Mouse (Mus musculus): ENCODE results near the gene Cxcl14. TPM values are rescaled to one million over a fixed set of nuclear protein-coding genes. Genes with fewer than 3 reads are reported as not detected.

The Cxcl14 gene
- polyA plus RNA-seq, 1 experiment from 2014 or later = 0.12 TPM

DNA sequence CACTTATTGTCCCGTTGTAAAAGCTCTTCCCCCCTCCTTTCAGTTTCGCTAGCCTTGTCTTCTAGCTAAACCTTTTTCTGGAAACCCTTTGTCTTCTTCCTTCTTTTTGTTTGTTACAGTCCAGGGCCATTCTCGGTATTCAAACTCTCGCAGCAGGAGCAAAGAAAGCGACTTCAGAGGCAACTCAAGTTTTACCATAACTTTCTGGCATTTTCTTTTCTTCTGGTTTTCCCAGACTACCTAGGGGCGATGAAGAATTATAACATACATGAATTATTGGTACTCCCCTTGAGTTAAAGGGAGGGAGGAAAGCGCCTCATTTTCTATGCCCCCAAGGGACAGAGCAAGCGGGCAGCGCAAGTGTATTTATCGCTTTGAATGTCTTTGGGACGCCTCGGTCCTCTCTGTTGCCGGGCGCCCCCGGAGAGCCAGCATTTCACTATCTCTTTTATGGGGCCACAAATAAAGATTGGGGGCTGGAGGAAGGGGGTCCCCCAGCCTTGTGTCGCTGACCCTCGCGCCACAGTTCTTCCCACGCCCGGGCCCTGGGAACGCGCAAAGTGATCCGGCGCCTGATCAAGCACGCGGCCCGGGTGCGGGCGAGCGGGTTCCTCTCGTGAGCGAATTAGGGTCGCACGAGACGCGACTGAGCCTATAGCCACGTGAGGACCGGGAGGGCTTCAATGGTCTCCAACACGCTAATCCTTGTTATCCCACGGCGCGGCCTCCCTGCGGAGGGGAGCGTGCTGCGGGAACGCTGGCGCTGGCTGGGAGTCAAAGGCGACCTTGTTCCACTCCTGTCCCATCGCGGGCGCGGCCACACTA lies 37.9 kb downstream of the Cxcl14 start:
- H3K4me3 ChIP-seq (ENCODE audit: low read depth, low read length) = no peak overlapping the region
- peaks cover 86% of the 10 kb centered on the region for H3K27me3 ChIP-seq (ENCODE audit: insufficient read depth, low read length)
- no peak overlapping the region for H3K27ac ChIP-seq (ENCODE audit: low read depth)
- H3K36me3 ChIP-seq (replicated peaks; ENCODE audit: insufficient read depth, low read length) = no peaks in the 10 kb centered on the region
- no peaks in the 10 kb centered on the region for H3K9me3 ChIP-seq (ENCODE audit: low read length)
- H3K4me1 ChIP-seq (ENCODE audit: insufficient read depth) = no peaks in the 10 kb centered on the region
- DNase-seq = no peak
- 4% methylated on average over 52 of the region's 52 CpGs for WGBS (ENCODE audit: insufficient replicate concordance)
- TF ChIP-seq EP300 (IDR thresholded peaks at IDR 0.05; ENCODE audit: low read depth) = no peak
- TF ChIP-seq CTCF (IDR thresholded peaks at IDR 0.05; ENCODE audit: low read depth) = no peak
- H3K9ac ChIP-seq (replicated peaks) = no peak overlapping the region
- no peak for ATAC-seq
- H3K4me2 ChIP-seq (ENCODE audit: low read depth, low read length) = no peak overlapping the region

DNA sequence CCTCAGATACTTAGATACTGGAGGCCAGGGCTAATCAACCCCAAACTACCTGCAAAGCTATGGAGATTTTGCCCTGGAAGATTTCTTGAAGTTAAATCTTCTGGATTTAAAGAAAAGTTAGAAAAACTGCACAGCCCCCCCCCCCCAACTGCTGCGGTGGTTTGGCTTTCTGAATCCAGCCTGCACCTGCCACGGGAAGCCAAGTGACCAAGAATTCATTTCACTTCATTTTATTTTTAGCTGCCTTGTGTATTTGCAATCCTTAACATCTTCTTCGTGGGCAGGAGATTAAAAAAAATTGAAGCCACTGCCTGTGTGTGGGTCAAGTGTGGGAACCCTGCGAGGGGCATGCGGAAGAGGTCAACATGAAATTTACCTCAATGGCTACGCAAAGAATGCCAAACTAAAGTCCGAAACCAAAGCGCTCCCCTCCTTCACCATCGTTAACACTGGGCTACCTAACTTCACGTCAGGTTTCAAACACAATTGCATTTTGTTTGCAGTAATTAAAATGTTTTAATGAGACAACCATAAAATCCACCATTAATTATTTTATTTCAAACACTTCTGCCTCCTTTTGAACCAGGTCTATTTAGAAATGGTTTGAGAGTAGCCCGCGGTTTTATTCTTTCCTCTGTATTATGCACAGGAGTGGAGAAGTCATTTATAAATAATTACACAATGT lies 38.7 kb downstream of the Cxcl14 start:
- Histone ChIP-seq H3K4me1 (ENCODE audit: insufficient read depth) (no peaks in the 10 kb centered on the region), H3K9ac (replicated peaks) (no peak overlapping the region), H3K4me3 (ENCODE audit: low read depth, low read length) (no peak overlapping the region), H3K27me3 (ENCODE audit: insufficient read depth, low read length) (peaks cover 94% of the 10 kb centered on the region), H3K9me3 (ENCODE audit: low read length) (no peaks in the 10 kb centered on the region), H3K27ac (ENCODE audit: low read depth) (no peak overlapping the region), H3K36me3 (replicated peaks; ENCODE audit: insufficient read depth, low read length) (no peaks in the 10 kb centered on the region), H3K4me2 (ENCODE audit: low read depth, low read length) (no peak overlapping the region)
- WGBS (ENCODE audit: insufficient replicate concordance) = 7% methylated on average over 12 of the region's 12 CpGs
- ATAC-seq = no peak
- no peak for DNase-seq
- TF ChIP-seq CTCF (IDR thresholded peaks at IDR 0.05; ENCODE audit: low read depth) = no peak
- TF ChIP-seq EP300 (IDR thresholded peaks at IDR 0.05; ENCODE audit: low read depth) = no peak

DNA sequence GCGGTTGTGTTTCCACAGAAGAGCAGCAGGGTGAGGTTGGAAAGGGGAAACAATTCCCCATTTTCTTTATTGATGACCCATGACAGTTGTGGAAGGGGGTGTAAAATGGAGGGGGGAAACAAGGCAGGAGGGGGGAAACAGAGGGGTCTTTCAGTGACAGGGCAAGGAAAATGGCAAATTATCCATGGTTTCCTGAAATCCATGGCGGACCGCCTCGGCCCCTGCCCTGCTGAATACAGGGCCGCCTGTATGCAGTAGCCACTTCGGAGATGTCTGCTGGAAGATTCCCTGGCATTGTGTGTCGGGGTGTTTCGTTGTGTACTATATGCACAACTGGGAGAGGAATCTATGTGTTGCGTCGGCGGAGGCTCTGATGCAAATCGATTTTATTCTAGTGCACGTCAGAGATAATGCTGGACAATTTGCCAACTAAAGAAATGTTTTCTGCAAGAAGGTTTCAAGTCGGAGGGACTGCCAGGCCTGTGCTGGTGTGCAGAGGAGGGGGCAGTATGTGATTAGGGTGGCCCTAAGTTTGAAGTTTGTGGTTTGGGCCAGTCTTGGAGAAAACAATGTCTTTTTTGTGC lies 39.5 kb downstream of the Cxcl14 start:
- Histone ChIP-seq H3K9me3 (ENCODE audit: low read length) (no peaks in the 10 kb centered on the region), H3K4me1 (ENCODE audit: insufficient read depth) (no peaks in the 10 kb centered on the region), H3K27ac (ENCODE audit: low read depth) (no peak overlapping the region), H3K4me2 (ENCODE audit: low read depth, low read length) (no peak overlapping the region), H3K27me3 (ENCODE audit: insufficient read depth, low read length) (peaks cover 98% of the 10 kb centered on the region), H3K4me3 (ENCODE audit: low read depth, low read length) (no peak overlapping the region), H3K9ac (replicated peaks) (no peak overlapping the region), H3K36me3 (replicated peaks; ENCODE audit: insufficient read depth, low read length) (no peaks in the 10 kb centered on the region)
- ATAC-seq = no peak
- WGBS (ENCODE audit: insufficient replicate concordance) = 11% methylated on average over 14 of the region's 14 CpGs
- TF ChIP-seq EP300 (IDR thresholded peaks at IDR 0.05; ENCODE audit: low read depth) = no peak
- no peak for TF ChIP-seq CTCF (IDR thresholded peaks at IDR 0.05; ENCODE audit: low read depth)
- DNase-seq = no peak

DNA sequence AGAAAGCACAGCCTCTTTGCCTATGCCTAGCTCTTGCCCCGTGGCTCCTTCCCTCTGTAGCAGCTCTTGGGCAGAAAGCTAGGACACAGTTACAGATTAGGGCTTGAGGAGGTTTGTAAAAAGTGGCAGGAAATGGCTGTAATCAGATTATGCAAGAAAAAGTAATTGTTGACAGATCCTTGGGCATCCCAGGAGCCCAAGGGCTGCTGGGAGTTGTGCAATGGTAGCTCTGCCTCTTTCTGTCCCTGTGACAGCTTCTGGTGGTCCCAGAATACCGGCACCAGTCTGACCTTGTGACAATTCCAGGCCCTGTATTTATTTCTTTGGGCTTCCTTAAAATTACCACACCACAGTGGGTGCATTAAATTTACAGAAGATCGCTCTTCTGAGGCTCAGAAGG lies 43.0 kb downstream of the Cxcl14 start:
- H3K4me1 ChIP-seq (ENCODE audit: insufficient read depth) = no peaks in the 10 kb centered on the region
- WGBS (ENCODE audit: insufficient replicate concordance) = 13% methylated on average over 3 of the region's 3 CpGs
- H3K4me2 ChIP-seq (ENCODE audit: low read depth, low read length) = no peak overlapping the region
- peaks cover 98% of the 10 kb centered on the region for H3K27me3 ChIP-seq (ENCODE audit: insufficient read depth, low read length)
- H3K27ac ChIP-seq (ENCODE audit: low read depth) = no peak overlapping the region
- TF ChIP-seq EP300 (IDR thresholded peaks at IDR 0.05; ENCODE audit: low read depth) = no peak
- no peak for TF ChIP-seq CTCF (IDR thresholded peaks at IDR 0.05; ENCODE audit: low read depth)
- no peak for ATAC-seq
- H3K9me3 ChIP-seq (ENCODE audit: low read length) = no peaks in the 10 kb centered on the region
- no peak overlapping the region for H3K4me3 ChIP-seq (ENCODE audit: low read depth, low read length)
- no peaks in the 10 kb centered on the region for H3K36me3 ChIP-seq (replicated peaks; ENCODE audit: insufficient read depth, low read length)
- H3K9ac ChIP-seq (replicated peaks) = no peak overlapping the region
- no peak for DNase-seq

DNA sequence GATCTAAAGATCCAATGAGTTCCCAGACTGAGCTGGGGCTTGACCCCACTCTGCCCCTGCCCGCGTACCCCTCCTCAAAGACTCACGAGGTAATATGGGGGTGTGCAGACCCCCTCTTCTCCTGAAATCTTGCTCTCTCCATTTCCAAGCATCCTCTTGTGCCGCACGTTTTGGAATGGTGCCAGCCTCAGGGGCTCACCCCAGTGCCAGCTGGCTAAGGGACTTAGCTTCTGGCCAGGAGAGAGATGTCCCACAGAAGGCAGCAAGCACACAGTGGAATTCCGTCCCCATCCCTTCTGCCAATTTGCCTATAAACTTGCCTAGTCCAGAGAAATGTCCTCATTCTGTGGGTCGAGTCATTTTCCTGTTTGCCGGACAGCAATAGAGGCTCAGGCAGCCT lies 43.6 kb downstream of the Cxcl14 start:
- H3K9me3 ChIP-seq (ENCODE audit: low read length) = no peaks in the 10 kb centered on the region
- no peaks in the 10 kb centered on the region for H3K4me1 ChIP-seq (ENCODE audit: insufficient read depth)
- 11% methylated on average over 8 of the region's 8 CpGs for WGBS (ENCODE audit: insufficient replicate concordance)
- no peak overlapping the region for H3K9ac ChIP-seq (replicated peaks)
- DNase-seq = no peak
- H3K36me3 ChIP-seq (replicated peaks; ENCODE audit: insufficient read depth, low read length) = no peaks in the 10 kb centered on the region
- ATAC-seq = no peak
- peaks cover 100% of the 10 kb centered on the region for H3K27me3 ChIP-seq (ENCODE audit: insufficient read depth, low read length)
- H3K27ac ChIP-seq (ENCODE audit: low read depth) = no peak overlapping the region
- TF ChIP-seq CTCF (IDR thresholded peaks at IDR 0.05; ENCODE audit: low read depth) (no peak), EP300 (IDR thresholded peaks at IDR 0.05; ENCODE audit: low read depth) (no peak)
- no peak overlapping the region for H3K4me2 ChIP-seq (ENCODE audit: low read depth, low read length)
- no peak overlapping the region for H3K4me3 ChIP-seq (ENCODE audit: low read depth, low read length)

DNA sequence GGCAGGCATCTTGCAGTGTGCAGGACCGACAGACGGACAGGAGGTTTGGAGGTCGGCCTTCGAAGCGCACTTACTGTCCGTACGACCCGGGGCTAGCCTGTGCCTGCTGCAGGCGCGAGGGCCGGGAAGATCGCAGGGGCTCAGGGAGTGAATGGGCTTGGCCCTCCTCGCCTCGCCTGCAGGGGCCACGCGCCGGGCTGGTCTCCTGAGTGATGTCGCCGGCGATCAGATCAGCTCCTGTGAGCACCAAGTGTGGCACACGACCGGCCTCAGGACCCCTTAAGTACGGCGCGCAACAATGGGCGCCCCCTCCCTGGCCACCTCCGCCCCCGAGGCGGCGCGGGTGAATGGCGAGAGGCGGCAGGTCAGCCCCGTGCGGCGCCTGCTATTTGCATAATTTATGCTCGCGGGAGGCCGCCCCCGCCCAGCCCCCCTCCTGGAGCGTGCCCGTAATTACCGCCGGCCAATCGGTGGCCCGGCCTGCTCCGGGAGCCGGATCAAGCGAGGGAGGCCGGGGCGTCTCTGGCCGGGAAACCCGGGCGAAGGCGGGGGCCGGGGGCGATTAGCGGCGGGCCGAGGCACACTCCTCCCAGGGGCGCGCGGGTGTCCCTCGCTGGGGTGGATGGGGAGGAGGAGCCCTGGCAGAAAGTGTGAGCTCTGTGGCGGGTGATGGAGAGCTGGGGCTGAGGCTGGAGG lies 44.3 kb downstream of the Cxcl14 start, which contains the start of gene Neurog1:
Gene Neurog1 (minus strand): TSS at position 240 of the 696 bp plus-strand sequence.
- Histone ChIP-seq H3K9me3 (ENCODE audit: low read length) (no peaks in the 10 kb centered on the region), H3K36me3 (replicated peaks; ENCODE audit: insufficient read depth, low read length) (no peaks in the 10 kb centered on the region), H3K9ac (replicated peaks) (no peak within 1 kb of the TSS), H3K4me3 (ENCODE audit: low read depth, low read length) (peak within 1 kb of the TSS; percentile 10; the same call in 1 of the 2 replicates), H3K27me3 (ENCODE audit: insufficient read depth, low read length) (peaks cover 98% of the 10 kb centered on the region), H3K27ac (ENCODE audit: low read depth) (no peak within 1 kb of the TSS), H3K4me1 (ENCODE audit: insufficient read depth) (no peaks in the 10 kb centered on the region), H3K4me2 (ENCODE audit: low read depth, low read length) (no peak within 1 kb of the TSS)
- under 1% methylated on average over 51 of the region's 65 CpGs for WGBS (ENCODE audit: insufficient replicate concordance)
- TF ChIP-seq EP300 (IDR thresholded peaks at IDR 0.05; ENCODE audit: low read depth) (no peak), CTCF (IDR thresholded peaks at IDR 0.05; ENCODE audit: low read depth) (no peak)
- DNase-seq = no peak
- ATAC-seq = no peak
